In the genomic region with DNA sequence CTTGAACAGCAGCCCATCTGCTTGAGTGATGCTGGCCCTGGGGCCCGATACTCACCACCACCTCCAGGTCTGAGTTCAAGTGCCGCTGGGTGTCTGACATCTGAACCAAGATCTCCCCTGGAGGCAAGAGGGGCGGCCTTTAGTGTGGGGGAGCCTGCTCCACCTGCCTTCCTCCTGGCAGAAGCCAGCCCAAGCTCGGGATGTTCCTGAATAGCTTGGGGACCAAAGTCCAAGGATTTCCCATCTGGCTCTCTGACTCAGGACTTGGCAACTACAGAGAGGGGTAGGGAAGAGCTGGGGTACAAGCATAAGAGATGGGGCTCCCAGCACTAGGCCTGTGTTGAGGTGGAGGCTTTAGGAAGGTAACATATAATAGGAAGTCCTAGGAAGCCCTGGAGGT, we compare ENCODE assay signal across 22 mouse cellular contexts. TPM values are rescaled to one million over a fixed set of nuclear protein-coding genes. Genes with fewer than 3 reads are reported as not detected.
A peak's percentile ranks its signal among the peaks of the same experiment; 100 is the strongest.
DNase-seq lines count a peak whose midpoint lies in the region; ATAC-seq lines count a peak whose summit lies in the region.
"Had no signal": no experiment of that assay in that cellular context is flagged by ENCODE, and none has a peak within 500 bp of the region (broad histone marks: within the 10 kb centered on the region; RNA-seq: fewer than 3 reads in every experiment).

No protein-coding gene starts in this region.

- no peak overlapping the region for H3K4me3 ChIP-seq in kidney, embryonic 14.5 days (ENCODE audit: low read length)
- peak overlapping the region; percentile 49; the same call in 1 of the 2 replicates for H3K4me3 ChIP-seq in intestine, embryonic 16.5 days (ENCODE audit: low read length)
- H3K4me3 ChIP-seq in stomach, embryonic 16.5 days (replicated peaks; ENCODE audit: low read length): no peak overlapping the region
- H3K4me3 ChIP-seq: forebrain, embryonic 13.5 days; heart, embryonic 10.5 days; hindbrain, embryonic 10.5 days; left cerebral cortex, adult 2 months; limb, embryonic 15.5 days had no signal

- 0 out of 2 replicates have a peak, but pooled peaks cover 9% of the 10 kb centered on the region for H3K4me1 ChIP-seq in kidney, embryonic 14.5 days (ENCODE audit: control insufficient read depth, insufficient read depth, low read length)
- peaks cover 35% of the 10 kb centered on the region for H3K4me1 ChIP-seq in intestine, embryonic 16.5 days (ENCODE audit: control insufficient read depth, insufficient read depth, low read length)
- peaks cover 13% of the 10 kb centered on the region; the same call in 1 of the 2 replicates for H3K4me1 ChIP-seq in stomach, embryonic 16.5 days (ENCODE audit: control insufficient read depth, insufficient read depth, low read length)
- H3K4me1 ChIP-seq: forebrain, embryonic 13.5 days had no signal

- H3K4me2 ChIP-seq in kidney, embryonic 14.5 days (replicated peaks; ENCODE audit: low read depth, low read length): no peak overlapping the region
- H3K4me2 ChIP-seq in intestine, embryonic 16.5 days (ENCODE audit: low read depth, low read length): peak overlapping the region; percentile 56
- no peak overlapping the region for H3K4me2 ChIP-seq in stomach, embryonic 16.5 days (ENCODE audit: low read depth, low read length)
- H3K4me2 ChIP-seq: forebrain, embryonic 13.5 days; limb, embryonic 15.5 days; midbrain, embryonic 11.5 days had no signal

- WGBS in kidney, embryonic 14.5 days: 80% methylated on average over 4 of the region's 4 CpGs
- WGBS in intestine, embryonic 16.5 days: 60% methylated on average over 4 of the region's 4 CpGs
- 82% methylated on average over 4 of the region's 4 CpGs for WGBS in stomach, embryonic 16.5 days

- peak; percentile 70 for DNase-seq in kidney, adult 11 months
- peak; percentile 44 for DNase-seq in kidney, postnatal 10 days
- no peak for DNase-seq in cerebellum, postnatal 14 days
- DNase-seq: adrenal gland, adult 8-10 months; cerebellum, adult 18-20 months; cerebellum, postnatal 25 days; layer of hippocampus, adult 9-11 months; left cerebral cortex, postnatal 4 days; lung, adult 18-20 months; lung, postnatal 14 days; thymus, adult 2 months had no signal

- no peak overlapping the region for H3K9ac ChIP-seq in kidney, embryonic 14.5 days (ENCODE audit: low read depth, low read length)
- H3K9ac ChIP-seq in intestine, embryonic 16.5 days (ENCODE audit: low read depth, low read length): peak overlapping the region; percentile 72
- no peak overlapping the region for H3K9ac ChIP-seq in stomach, embryonic 16.5 days (ENCODE audit: low read length)
- H3K9ac ChIP-seq: forebrain, embryonic 13.5 days; limb, embryonic 15.5 days had no signal

- H3K27me3 ChIP-seq in kidney, embryonic 14.5 days (ENCODE audit: control insufficient read depth, insufficient read depth, low read length): no peaks in the 10 kb centered on the region
- no peaks in the 10 kb centered on the region for H3K27me3 ChIP-seq in intestine, embryonic 16.5 days (replicated peaks; ENCODE audit: control insufficient read depth, insufficient read depth, low read length)
- H3K27me3 ChIP-seq in stomach, embryonic 16.5 days (ENCODE audit: control insufficient read depth, insufficient read depth, low read length): no peaks in the 10 kb centered on the region
- H3K27me3 ChIP-seq: forebrain, embryonic 13.5 days; limb, embryonic 15.5 days had no signal

- H3K9me3 ChIP-seq in kidney, embryonic 14.5 days (ENCODE audit: control insufficient read depth, low read length): no peaks in the 10 kb centered on the region
- H3K9me3 ChIP-seq in intestine, embryonic 16.5 days (ENCODE audit: control insufficient read depth, low read length): no peaks in the 10 kb centered on the region
- no peaks in the 10 kb centered on the region for H3K9me3 ChIP-seq in stomach, embryonic 16.5 days (replicated peaks; ENCODE audit: control insufficient read depth, low read length)
- H3K9me3 ChIP-seq: forebrain, embryonic 13.5 days; heart, embryonic 10.5 days; hindbrain, embryonic 10.5 days; limb, embryonic 15.5 days had no signal

- no peak overlapping the region for H3K27ac ChIP-seq in kidney, embryonic 14.5 days (ENCODE audit: low read depth, low read length)
- peak overlapping the region; percentile 88 for H3K27ac ChIP-seq in intestine, embryonic 16.5 days (ENCODE audit: low read length)
- H3K27ac ChIP-seq in stomach, embryonic 16.5 days (ENCODE audit: low read length): 0 out of 2 replicates have a peak overlapping the region, but pooled peaks have one; percentile 82
- H3K27ac ChIP-seq: forebrain, embryonic 13.5 days; hindbrain, embryonic 10.5 days; left cerebral cortex, adult 2 months; limb, embryonic 15.5 days had no signal

- ATAC-seq in kidney, embryonic 14.5 days (ENCODE audit: low FRiP score, low TSS enrichment): no peak
- no peak for ATAC-seq in intestine, embryonic 16.5 days
- ATAC-seq in stomach, embryonic 16.5 days (ENCODE audit: insufficient read depth, low FRiP score): no peak
- ATAC-seq in inflammation-experienced regulatory T-cells, adult 6 months: no peak
- ATAC-seq: forebrain, embryonic 13.5 days; hindbrain, embryonic 16.5 days had no signal

- H3K36me3 ChIP-seq in kidney, embryonic 14.5 days (ENCODE audit: control insufficient read depth, insufficient read depth, low read length): peaks cover 4% of the 10 kb centered on the region; the same call in 1 of the 2 replicates
- no peaks in the 10 kb centered on the region for H3K36me3 ChIP-seq in intestine, embryonic 16.5 days (ENCODE audit: control insufficient read depth, insufficient read depth, low read length)
- H3K36me3 ChIP-seq in stomach, embryonic 16.5 days (ENCODE audit: control insufficient read depth, insufficient read depth, low read length): no peaks in the 10 kb centered on the region

RNA-seq across cellular contexts. Expression of gene Baiap2l2, which starts 2.0 kb away (rescaled TPM):
- 6.1 and 10.3 TPM in 2 replicates for polyA plus RNA-seq in kidney, embryonic 14.5 days (2014; fragmentation: Nextera tagmentation; extraction: Ambion mirVana)
- polyA plus RNA-seq in intestine, embryonic 16.5 days (2015; fragmentation: Nextera tagmentation; extraction: Ambion mirVana): 13.6 and 17.9 TPM in 2 replicates
- 7.1 and 7.3 TPM in 2 replicates for polyA plus RNA-seq in stomach, embryonic 16.5 days (2015; fragmentation: Nextera tagmentation; extraction: Ambion mirVana)
- 1 to 10 TPM in 1 of 3 experiments, under 1 TPM in 1, not detected in 1; 0.21 to 1.6 TPM for polyA plus RNA-seq in inflammation-experienced regulatory T-cells, adult 6 months (2017; shearing (Covaris generic))

RNA-seq across cellular contexts. Expression of gene Slc16a8, which starts 28.8 kb away (rescaled TPM):
- 0.39 and 0.50 TPM in 2 replicates for polyA plus RNA-seq in kidney, embryonic 14.5 days (2014; fragmentation: Nextera tagmentation; extraction: Ambion mirVana)
- polyA plus RNA-seq in intestine, embryonic 16.5 days (2015; fragmentation: Nextera tagmentation; extraction: Ambion mirVana): 0.07 TPM in 1 of 2 replicates, not detected in the other
- polyA plus RNA-seq in stomach, embryonic 16.5 days (2015; fragmentation: Nextera tagmentation; extraction: Ambion mirVana): 0.15 TPM in 1 of 2 replicates, not detected in the other
- polyA plus RNA-seq in inflammation-experienced regulatory T-cells, adult 6 months (2017; shearing (Covaris generic)): not detected

RNA-seq across cellular contexts. Expression of gene Pla2g6, which starts 44.8 kb away (rescaled TPM):
- polyA plus RNA-seq in kidney, embryonic 14.5 days (2014; fragmentation: Nextera tagmentation; extraction: Ambion mirVana): 10.9 and 17.0 TPM in 2 replicates
- 27.1 and 28.3 TPM in 2 replicates for polyA plus RNA-seq in intestine, embryonic 16.5 days (2015; fragmentation: Nextera tagmentation; extraction: Ambion mirVana)
- polyA plus RNA-seq in stomach, embryonic 16.5 days (2015; fragmentation: Nextera tagmentation; extraction: Ambion mirVana): 15.6 and 20.9 TPM in 2 replicates
- polyA plus RNA-seq in inflammation-experienced regulatory T-cells, adult 6 months (2017; shearing (Covaris generic)): 10 to 100 TPM; 12.5 to 18.4 (median 15.1) TPM

RNA-seq across cellular contexts. Expression of gene Gm49486, which starts 54.2 kb away (rescaled TPM):
- polyA plus RNA-seq in kidney, embryonic 14.5 days (2014; fragmentation: Nextera tagmentation; extraction: Ambion mirVana): 0.21 and 0.61 TPM in 2 replicates
- 0.29 and 0.32 TPM in 2 replicates for polyA plus RNA-seq in intestine, embryonic 16.5 days (2015; fragmentation: Nextera tagmentation; extraction: Ambion mirVana)
- 0.23 and 0.55 TPM in 2 replicates for polyA plus RNA-seq in stomach, embryonic 16.5 days (2015; fragmentation: Nextera tagmentation; extraction: Ambion mirVana)
- polyA plus RNA-seq in inflammation-experienced regulatory T-cells, adult 6 months (2017; shearing (Covaris generic)): not detected

RNA-seq across cellular contexts. Expression of gene Pick1, which starts 54.4 kb away (rescaled TPM):
- polyA plus RNA-seq in kidney, embryonic 14.5 days (2014; fragmentation: Nextera tagmentation; extraction: Ambion mirVana): 25.8 and 31.4 TPM in 2 replicates
- polyA plus RNA-seq in intestine, embryonic 16.5 days (2015; fragmentation: Nextera tagmentation; extraction: Ambion mirVana): 51.2 and 56.2 TPM in 2 replicates
- 55.0 and 58.7 TPM in 2 replicates for polyA plus RNA-seq in stomach, embryonic 16.5 days (2015; fragmentation: Nextera tagmentation; extraction: Ambion mirVana)
- polyA plus RNA-seq in inflammation-experienced regulatory T-cells, adult 6 months (2017; shearing (Covaris generic)): 1 to 10 TPM; 6.6 to 8.4 (median 8.3) TPM

Comparison
In these comparisons a context has a peak if more than half of its experiments do, and no peak if none do; other contexts are left out.
1. DNase-seq: peak in kidney, adult 11 months (single experiment) and kidney, postnatal 10 days (single experiment); none in cerebellum, postnatal 14 days (0 of 2).